Mouse (Mus musculus): ENCODE results near the gene Scmh1.
"Not testable (repeated sequence)": the region's sequence is repeated elsewhere in the genome, so short reads cannot be mapped to it uniquely, and the experiment has no call there.

Gene Scmh1

DNA sequence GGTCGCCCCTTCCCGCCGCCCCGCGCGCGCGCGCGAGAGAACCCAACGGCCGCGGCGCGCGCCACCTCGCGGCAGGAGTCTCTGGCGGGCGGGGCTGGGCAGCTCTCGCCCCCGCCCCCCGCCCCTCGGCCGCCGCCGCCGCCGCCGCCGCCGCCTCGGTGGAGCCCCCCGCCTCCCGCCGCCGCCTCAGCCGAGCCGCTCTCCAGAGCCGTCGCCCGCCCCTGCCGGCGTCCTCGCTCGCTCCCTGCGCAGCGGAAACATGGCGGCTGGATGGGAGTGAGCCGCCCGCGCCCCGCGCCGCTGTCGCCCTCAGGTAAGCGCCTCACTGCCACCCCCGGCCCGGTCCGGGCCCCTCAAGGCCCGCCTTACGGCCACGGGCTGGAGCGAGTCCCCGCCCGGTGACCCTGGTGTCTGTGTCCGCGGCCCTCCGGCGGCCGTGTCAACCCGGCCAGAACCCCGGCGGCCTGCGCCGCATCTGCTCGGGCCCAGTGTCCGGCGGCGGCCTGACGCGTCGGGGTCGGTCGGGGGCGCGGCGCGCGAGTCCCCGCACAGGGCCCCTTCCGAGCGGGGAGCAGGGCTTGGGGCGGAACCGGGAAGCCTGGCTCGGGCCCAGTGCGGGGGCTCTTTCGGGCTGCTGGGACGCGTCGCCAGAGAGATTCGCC is at the start of gene Scmh1:
Gene Scmh1, plus strand, starts transcription at position 138 of the 662 bp plus-strand sequence.
- peak; percentile 83 for DNase-seq (ENCODE audit: low spot score)

DNA sequence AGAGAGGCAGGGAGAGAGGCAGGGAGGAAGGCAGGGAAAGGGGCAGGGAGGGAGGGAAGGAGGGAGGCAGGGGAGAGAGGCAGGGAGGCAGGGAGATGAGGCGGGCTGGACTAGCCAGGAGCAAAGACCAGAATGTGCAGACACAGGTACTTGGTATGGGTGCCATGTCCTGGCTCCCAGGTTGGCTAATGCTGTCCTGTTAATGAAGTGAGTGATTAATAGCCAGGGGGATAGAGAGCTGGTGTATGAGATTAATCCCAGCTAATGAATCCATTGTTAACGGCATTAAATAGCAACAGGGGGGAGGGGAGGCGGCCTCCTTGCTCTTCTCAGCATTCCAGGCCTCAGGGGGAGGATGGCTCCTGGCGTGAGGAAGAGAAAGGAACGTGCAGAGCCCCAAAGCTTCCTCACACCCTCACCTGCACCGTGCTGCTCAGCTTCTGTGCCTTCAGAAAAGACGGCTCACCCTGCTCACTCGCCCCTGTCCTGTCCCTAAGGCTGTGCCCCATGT is 45.0 kb upstream of the Scmh1 start:
- DNase-seq (ENCODE audit: low spot score): peak; percentile 52

DNA sequence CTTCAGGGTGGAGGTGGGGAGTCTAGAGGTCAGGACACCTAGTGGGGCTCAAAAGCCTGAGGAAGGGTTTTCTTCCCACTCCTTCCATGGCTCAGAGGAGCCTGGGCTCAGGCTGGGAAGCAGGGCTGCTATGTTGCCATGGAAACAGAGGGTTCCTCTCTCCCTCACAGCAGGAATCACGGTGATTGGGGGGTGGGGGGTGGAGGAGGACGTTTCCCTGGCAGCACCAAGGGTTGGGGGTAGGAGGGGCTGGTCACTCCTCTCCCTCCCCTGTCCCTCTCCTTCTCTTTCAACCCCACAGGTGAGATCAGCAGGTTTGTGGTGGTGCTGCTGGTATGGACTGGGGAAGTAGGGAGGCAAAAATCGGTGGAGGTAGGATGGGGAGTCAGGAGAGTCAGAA is 40.4 kb upstream of the Scmh1 start:
- DNase-seq (ENCODE audit: low spot score): peak; percentile 46

DNA sequence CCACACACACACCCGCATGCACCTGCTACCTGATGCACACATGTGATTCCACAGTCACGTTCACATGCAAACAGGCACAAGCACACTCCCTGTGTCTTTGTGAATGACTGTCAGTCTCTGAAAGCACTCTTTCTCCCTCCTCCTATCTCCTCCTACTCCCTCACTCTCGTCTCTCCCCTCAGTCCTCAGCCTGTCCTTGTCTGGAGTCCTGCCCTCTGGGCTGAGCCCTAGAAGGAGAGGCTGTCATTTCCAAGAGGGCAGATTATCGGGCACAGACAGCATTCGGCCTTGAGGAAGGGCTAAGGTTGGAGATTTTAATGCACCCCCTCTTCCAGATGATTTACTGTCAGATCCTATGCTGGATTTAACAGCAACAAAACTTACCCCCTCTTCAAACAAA is 39.6 kb upstream of the Scmh1 start:
- no peak for DNase-seq (ENCODE audit: low spot score)

DNA sequence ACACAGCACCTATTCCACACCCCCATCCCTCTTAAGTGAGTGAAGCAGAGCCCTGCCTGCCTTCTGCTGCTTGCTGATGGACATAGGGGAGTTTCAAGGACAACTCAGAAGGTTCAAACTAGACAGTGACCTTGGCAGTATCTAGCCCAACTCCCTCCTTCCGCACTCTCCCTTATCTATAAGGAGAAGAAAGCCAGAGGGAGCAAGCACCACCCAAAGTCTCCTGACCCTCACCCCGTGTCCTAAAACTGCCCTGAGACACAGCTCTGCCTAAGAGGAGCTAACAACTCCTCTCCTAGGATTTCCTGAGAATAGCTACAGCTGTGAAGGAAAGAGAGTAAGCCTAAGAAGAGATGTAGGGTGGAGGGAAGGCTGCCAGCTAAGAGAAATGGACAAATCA is 37.0 kb upstream of the Scmh1 start:
- DNase-seq (ENCODE audit: low spot score): no peak

DNA sequence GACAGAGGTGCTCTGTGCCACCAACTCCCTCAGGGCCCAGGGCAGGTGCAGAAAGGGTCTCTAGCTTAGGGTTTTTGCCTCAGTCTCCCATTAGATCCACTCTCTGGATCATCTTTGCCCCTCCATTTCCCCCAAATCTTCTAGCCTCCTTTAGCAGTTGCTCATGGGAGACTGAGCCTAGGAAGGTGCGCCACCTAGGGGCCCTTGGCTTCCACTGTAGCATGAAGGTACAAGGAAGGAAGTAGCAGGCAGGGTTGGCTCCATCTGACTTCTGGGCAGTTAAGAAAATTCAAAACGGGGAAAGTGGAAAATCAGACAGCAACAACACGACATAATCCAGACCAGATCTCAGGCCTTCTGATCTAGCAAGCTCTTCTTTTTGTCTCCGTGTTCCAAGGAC is 36.4 kb upstream of the Scmh1 start:
- peak; percentile 79 for DNase-seq (ENCODE audit: low spot score)

DNA sequence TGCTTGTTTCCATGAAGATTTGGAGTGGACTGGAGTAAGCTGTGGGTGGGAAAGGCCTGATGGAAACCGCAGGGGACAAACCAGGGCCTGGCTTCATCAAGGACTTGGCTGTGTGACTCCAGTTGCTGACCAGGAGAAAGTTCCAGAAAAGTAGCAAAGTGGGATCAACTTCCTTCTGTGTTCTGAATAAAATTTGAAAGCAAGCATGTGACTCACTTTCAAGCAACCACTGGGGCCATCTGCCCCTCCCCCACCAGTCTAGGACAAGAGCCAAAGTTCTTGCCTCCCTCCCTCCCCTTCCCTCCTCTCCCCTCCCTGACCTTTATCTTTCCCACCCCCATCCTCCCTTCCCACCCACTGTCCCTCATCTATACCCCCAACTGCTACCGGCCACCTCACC is 35.9 kb upstream of the Scmh1 start:
- DNase-seq (ENCODE audit: low spot score): peak; percentile 22

DNA sequence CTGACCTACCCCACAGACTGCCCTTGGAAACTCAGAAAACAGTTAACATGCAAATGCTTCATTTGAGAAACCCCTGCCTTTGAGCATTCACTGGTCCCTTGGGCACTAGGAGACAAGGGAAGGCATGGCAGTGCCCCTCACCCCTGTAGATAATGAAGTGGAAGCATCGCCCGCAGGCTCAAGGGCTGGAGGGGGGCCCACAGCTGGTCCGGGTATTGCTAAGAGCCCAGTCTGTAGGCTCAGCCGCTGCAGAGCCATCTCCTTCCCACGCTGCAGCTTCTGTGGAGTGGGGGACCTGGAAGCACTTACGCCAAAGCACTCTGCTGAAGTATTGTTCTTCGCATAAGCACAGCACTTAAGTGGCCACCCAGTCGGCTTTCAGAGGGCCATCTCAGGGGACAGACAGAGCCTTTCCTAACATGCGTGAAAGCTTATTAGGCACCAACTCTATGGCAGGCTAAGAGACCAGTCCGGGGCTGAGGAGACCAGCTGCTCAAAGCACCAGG is 35.2 kb upstream of the Scmh1 start:
- DNase-seq (ENCODE audit: low spot score): peak; percentile 62

DNA sequence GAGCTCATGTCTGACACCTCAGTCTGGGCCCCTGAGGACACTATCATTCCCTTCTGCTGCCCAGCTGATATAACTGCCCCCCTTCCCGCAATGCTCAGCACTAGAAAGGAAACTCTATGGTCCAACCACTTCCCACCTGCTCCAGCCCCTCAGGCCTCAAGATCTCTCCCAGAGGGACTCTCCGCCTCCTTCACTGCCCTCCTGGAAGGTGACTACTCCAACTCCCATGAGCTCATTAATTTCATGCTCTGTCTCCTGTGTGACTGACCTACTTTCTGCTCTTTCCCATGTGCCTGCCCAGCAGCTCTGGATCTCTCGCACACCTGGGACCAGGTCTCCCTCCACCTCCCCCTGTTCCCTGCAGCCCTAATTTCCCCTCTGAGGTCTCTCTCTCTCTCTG is 32.2 kb upstream of the Scmh1 start:
- DNase-seq (ENCODE audit: low spot score): peak; percentile 45

DNA sequence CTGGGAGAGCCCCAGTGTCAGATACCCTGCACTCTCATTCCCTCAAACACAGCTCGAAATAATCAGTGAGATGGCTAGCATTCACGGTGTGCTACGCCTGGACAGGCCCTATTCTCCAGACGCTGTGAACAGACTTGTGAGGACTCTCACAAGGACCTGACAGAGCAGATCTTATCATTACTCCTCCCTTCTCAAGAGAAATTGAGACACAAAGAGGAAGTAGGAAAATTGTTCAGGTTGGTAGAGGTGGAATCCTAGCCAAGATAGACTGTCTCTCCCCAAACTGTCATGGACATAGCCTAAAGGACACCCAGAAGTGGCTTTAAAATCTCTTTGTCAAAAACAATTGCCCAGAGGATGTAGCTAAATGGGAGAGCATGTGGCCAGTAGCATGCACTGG is 31.3 kb upstream of the Scmh1 start:
- DNase-seq (ENCODE audit: low spot score): no peak

DNA sequence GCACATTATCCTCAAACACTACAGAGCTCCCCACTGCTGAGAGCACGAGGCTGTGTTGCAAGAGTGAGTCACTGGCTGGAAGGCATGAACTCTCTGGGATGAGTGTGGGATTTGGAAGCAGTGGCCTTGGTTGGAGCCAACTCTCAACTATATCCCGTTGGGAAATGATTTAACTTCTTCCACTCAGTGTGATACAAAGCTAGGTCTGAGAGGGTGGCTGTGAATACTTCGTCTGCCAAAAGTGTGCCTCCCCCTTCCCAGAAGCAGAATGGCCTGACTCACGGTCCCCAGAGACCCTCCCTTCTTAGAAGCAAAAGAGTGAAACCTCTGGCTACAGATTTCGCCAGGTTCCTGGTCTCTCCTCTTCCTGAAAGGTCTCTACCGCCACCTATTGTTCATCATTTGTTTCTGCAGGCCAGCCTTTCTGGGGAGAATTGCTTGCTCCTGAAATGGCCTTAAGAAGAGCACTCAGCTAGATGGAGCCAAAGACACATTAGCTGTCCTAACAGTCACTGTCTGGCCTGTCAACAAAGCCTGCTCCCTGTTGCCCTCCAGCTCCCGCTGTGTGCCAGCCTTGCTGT is 24.2 kb upstream of the Scmh1 start:
- DNase-seq (ENCODE audit: low spot score): peak; percentile 95

DNA sequence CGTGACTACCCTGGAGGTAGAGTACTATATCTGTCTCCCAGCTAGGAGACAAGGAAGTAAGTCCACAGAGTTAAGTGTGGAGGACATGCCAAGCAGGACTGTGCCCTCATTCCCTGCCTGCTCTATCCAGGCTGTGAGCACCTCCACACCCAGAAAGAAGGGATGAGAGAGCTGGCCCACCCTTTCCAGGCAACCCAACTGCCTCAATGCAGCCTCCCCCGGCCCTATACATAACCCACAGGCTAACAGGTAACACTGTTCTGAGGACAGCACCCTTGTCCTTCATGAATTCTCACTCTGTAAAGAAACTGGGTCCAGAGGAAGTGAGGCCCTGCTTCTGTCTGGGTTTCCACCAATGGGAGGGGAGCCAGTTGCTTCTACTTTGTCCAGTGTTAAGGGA is 19.6 kb upstream of the Scmh1 start:
- DNase-seq (ENCODE audit: low spot score): no peak

DNA sequence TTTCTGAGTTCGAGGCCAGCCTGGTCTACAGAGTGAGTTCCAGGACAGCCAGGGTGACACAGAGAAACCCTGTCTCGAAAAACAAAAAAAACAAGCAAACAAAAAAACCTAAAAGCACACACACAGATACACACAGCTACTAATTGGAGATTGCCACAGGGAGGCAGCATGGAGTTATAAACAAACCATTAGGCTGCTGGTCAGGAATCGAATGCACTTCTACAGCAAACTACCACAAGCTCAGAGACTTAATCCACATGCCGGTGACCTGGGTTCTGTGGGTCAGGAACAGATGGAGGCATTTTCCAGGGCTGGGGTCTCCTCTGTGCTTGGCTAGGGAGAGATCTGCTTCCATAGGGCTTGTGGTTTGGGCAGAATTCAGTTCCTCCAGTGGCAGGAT is 17.6 kb upstream of the Scmh1 start:
- DNase-seq (ENCODE audit: low spot score): peak; percentile 65

DNA sequence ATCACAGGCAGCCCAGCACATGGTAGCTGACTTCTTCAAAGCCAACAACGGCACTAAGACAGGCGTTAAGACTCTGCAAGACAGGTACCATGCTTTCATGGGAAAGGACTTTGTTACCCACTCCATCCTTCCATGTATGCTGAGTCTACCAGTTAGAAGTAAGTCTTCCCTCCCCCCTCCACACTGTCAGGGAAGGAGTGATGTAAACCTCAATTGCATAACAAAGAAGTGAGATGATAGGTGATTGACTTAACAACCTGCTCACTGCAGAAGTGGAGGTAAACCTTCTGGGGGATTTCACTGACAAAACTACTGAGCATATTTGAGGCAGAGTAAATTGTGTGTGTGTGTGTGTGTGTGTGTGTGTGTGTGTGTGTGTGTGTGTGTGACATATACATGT is 17.1 kb upstream of the Scmh1 start:
- DNase-seq (ENCODE audit: low spot score): no peak

DNA sequence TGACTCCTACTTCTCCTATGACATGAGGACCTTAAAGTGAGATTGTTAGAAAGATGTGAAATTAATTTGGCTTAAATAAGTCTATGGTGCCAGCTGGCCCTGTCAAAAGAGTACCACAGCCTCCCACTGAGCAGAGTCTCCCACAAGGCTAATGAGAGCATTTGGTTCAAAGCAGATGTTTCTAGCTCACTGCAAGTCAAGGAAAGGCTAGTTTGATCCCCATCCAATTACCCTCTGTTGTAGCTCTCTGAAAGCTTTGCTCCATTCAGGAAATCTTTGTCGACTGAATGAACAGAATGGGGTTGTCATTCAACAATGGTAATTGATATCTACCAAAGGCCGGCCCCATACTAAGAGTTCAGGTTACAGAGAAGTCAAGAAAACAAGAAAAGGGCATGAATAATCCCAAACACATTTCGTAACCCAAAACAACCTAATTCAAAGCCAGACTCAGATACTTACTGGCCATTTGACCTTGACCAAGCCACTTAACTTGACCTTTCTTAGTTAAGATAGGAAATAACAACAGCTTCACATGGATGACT is 16.0 kb upstream of the Scmh1 start:
- DNase-seq (ENCODE audit: low spot score): peak; percentile 51

DNA sequence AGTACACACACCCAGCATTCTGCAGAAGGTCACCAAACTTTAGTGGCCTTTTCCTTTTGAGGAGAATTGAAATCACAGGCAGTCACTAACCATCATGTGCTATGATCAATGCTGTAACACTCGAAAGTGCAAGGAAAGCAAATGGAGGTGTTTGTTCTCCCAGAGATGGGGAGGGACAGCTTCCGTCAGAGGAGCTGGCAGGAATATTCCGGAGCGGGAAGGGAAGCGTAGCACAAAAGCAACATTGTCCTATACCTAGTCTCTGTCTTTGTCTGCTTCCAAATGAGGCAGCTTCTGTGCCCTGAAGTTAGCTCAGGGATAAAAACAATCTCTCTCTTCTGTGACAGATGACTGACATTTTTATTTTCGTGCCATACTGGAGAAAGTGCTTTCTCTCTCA is 15.5 kb upstream of the Scmh1 start:
- DNase-seq (ENCODE audit: low spot score): no peak

DNA sequence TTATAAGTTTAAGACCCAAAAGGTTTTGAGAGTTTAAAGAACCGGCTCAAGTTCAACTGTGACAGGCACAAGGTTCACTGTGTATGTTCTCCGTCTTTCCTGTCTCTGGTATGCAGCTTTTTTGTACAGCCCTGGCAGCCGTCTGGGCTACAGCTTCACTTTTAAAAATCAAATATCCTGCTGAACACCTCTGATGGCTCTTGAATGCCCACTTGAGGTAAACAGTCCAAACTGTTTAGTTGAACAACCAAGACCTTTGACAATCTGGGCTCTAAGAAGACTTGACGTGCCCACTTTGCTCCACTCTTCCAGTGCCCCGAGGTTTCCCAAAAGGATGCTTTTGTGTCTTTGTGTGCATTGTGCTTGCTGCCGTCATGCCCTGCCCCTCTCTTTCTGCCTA is 13.5 kb upstream of the Scmh1 start:
- DNase-seq (ENCODE audit: low spot score): no peak

DNA sequence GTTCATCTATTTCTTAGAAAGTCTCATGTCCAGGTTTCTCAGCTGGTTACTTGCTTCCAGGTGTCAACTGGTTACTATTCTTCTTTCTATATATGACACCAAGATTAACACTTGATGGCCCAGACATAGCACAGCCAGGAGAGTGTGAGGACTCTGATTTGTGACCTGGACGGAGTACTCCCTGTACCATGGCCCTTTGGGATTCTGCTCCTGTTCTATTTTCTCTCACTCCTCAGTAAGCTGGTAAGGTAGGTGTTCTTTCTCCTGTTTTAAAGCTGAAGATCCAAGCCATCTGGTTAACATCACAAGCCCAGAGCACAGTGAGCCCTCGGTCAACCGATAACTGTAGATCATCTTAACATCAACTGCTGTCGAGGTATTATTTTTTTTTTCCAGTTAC is 12.7 kb upstream of the Scmh1 start:
- DNase-seq (ENCODE audit: low spot score): no peak

DNA sequence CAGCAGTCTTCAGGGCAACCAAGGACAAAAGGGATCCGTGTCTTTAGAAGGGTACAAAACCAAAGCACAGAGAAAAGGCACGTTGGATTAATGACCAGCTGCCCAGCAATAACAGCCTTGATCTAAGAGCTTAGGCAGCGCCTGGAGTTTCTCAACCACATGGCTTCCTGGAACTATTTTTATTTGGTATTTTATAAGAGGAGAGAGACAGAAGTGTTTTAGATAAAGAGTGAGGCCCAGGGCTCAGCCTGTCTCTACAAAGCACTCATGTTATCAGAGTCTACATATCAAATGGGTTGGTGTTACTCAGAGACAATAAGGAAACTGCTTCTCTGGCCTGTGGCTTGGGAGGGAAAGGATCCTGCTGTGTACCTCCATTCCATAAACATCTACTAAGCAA is 12.3 kb upstream of the Scmh1 start:
- no peak for DNase-seq (ENCODE audit: low spot score)

DNA sequence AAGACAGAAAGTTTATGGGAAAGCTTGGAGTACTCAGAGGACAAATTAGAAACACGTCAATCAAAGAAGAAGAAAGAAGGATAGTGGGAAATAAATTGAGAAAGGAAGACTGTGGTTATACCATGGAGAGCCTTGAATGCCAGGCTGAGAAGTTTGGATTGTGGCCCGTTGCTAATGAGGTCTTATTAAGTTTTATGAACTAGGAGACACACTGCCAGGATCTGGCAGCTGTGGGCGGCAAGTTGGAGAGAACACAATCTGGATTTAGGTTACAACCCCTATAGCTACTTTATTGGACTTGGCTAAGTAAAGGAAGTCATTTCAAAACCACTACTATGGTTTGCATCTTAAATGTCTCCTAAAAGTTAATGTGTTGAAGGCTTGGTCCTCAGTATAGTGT is 4.8 kb upstream of the Scmh1 start:
- DNase-seq (ENCODE audit: low spot score): no peak

DNA sequence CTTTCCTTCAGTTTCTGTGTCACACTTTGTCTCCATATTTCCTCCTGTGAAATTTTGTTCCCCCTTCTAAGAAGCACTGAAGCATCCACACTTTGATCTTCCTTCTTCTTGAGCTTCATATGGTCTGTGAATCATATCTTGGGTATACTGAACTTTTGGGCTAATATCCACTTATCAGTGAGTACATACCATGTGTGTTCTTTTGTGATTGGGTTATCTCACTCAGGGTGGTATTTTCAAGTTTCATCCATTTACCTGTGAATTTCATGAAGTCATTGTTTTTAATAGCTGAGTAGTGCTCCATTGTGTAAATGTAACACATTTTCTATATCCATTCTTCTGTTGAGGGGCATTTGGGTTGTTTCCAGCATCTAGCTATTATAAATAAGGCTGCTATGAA is 3.0 kb upstream of the Scmh1 start:
- DNase-seq (ENCODE audit: low spot score): not testable (repeated sequence)

DNA sequence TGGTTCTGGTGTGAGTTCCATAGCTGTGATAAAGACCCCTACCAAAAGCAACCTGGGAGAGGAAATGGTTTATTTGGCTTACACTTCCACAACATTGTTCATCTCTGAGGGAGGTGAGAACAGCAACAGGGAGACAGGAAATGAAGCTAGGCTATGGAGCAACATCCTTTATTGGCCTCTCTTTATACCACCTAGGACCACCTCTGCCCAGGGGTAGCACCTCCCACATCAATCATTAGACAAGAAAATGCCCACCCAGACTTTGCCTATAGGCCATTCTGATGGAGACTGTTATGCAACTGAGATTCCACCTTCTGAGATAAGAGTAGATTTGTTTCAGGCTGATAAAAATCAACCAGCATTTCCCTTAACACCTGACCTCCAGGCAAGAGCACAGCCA is 834 bp upstream of the Scmh1 start:
- no peak for DNase-seq (ENCODE audit: low spot score)

DNA sequence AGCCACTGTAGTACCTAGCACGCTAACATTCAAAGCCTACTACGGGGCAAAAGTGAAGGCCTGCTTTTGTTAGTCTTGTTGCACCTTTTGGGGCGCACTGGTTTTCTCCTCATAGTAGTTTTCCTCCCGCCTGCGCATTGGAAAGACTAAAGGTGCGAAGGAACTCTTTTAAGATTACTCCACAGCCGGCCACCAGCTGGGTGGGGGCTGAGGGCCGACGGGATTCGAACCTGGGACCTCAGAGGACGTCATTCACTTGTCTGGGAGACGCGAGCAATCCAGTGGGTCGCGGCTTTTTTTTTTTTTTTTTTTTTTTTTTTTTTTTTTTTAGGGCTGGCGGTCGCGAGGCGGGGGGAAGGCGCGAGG is 320 bp upstream of the Scmh1 start:
- no peak for DNase-seq (ENCODE audit: low spot score)
